Mouse (Mus musculus) cerebellum, postnatal 25 days (tissue): ENCODE data around the gene Edc3.

ENCODE experiments used
- DNase-seq, 2 experiments: peaks; one replicate each; pipeline ENCODE4 v3.0.0; 2021; ENCODE audit warnings: mixed read lengths in 2 of 2

Gene Edc3

DNA sequence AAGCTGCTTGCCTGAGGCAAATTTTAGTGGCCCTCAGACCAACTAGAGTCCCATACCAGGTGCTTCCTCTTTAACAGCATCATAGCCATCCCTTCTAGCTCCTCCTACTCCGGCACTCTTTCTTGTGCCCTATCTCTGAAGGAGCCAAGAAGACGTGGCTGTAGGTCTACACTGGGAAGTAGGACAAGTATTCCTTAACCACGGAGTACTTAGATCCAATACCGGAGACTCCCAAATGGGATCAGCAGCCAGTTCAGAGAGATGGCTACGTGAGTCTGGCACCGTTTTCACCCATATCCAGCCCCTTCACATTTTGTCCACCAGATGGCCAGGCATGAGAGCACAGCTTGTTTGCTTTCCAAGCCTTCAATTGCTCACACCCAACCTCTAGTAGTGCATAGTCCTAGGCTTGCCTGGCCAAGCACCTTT lies 54.2 kb downstream of the Edc3 start:
- peak; percentile 83 to 86 for DNase-seq

DNA sequence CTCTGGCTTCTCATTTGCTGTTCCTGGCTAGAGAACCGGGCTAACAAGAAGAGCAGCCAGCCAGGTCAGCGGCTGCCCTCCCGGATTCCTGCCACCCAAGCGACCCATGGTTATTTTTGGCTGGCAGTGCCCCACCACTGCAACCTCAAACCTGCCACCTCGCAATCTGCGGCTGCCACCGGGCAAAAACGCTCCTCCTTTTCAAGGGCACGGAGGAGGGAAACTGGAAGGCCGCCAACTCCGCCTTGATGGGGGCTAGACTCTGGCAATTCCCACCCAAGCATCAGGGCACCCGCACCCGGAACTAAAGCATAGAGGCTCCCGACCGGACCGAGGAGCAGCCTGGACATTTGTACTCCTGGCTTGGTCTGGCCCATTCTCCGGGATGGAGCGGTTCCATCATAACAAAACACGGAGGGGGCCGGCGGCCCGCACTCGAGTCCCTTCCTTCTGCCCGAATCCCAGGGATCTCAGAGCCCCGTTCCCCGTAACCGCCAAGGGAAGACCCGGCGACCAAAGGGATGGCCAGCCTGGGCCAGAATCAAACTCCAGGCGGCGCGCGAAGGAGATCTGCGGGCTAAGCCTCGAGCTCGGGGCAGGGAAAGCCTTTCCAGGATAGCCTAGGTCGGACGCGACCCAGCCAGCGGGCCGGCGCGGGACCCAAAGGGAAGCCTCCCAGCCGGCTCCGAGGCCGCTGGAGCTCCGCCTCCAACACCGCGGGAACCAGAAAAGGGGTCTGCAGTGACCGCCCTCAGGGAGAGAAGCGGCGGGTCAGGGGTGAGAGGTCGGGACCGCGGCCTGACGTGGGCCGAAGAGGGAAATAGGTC lies 56.0 kb downstream of the Edc3 start:
- DNase-seq = peak; percentile 74 to 84

DNA sequence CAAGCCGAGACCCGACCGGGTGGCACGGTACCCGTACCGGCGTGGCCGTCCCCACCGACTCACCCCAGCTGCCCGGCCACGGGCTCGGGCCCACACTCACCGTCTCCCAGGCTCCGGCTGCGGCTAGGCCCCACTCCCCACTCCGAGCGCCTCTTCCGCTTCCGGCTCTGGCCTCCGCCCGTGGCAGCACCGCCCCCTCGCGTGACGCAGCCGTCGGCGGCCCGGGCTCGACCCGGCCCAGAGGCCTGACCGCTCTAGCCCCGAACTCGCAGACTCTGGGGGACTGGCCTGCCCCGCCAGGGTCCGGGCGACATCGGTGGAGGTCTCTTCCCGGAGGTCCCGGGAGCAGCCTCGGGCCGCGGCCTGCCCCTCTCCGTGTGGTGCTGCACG lies 56.6 kb downstream of the Edc3 start:
- DNase-seq = peak; percentile 95 to 97

DNA sequence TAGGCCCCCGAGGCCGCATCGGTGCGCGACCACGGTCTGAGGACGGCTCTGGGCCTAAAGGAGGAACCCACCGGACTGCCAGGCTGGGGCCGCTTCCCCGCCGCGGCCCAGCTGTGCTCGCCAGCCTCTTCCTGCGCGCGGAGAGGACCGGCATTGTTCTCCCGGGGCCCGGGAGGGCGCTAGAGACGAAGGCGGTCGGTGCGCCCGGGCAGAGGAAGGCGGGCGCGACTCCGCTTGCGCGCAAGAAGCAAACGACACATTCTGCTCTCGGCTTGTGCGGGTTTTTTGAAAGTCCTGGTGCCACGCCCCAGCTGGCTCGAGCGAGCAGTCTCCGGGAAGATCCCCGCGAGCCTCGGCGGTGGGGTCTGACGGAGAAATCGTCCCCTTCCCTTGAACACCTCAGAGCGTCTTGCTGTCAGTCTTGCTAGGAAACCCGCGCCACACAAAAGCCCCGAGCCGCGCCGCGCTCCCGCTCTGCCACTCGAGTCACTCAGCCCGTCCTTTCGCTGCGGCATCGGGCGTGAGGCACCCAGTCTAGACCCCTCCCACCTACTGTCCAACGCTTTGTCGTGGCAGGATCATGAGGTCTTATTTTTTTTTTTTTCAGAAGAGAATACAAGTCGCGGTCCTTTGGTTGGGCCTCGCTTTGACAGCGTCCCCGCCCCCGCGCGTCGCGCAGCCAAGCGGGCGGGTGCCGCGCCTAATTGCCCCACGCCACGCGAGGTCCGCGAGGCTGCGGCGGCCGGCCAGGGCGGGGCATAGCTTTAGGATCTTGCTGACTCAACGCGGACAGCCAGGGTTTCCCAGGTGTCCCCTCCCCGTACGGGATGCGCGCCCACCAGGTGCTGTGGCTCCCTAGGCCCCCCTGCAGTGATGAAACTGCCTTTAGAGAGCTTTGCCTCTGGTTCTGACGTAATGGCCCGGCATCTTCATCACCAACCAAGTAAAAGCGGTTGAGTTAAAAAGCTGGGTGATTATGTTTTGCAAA lies 57.3 kb downstream of the Edc3 start, which contains the start of gene Clk3:
Gene Clk3, minus strand, starts transcription at position 497 of the 988 bp plus-strand sequence.
- peak in 1 of 2 experiments; percentile 87 for DNase-seq

DNA sequence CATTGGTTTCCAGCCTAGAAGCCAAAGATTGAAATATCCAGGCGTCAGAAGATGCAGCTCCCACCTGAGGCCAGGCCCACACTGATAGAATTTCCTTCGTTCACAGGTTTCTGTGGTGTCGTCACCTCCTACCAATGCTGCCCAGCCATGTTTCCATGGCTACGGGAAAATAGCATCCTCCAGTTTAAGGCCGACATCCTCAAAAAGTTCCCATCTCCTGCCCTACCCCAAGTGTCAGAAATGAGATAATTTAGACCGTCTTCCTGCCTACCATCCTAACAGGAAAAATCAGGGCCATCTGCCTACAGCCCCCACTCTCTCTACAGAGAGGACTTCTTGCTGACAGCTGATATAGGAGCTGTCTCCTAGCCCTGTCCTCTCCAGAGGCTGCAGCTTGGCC lies 58.1 kb downstream of the Edc3 start:
- no peak for DNase-seq

DNA sequence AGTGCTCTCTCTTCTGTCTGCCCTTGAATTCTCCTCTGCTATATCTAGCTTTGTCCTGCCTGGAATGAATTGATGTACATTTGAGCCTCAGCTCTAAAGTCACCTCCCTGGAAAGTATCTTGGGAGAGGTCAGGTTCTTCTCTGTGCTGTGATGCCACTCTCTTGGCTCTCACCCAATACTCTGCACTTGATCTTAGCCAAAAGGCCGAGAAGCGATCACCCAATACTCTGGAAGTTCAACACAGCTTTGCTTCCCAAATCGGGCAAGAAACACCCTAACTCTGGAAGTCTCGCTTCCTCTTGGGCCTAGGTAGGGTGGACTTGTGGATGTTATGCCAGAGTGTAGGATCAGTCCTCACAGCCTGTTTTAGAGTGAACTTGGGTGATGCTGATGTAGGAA lies 58.9 kb downstream of the Edc3 start:
- no peak for DNase-seq

DNA sequence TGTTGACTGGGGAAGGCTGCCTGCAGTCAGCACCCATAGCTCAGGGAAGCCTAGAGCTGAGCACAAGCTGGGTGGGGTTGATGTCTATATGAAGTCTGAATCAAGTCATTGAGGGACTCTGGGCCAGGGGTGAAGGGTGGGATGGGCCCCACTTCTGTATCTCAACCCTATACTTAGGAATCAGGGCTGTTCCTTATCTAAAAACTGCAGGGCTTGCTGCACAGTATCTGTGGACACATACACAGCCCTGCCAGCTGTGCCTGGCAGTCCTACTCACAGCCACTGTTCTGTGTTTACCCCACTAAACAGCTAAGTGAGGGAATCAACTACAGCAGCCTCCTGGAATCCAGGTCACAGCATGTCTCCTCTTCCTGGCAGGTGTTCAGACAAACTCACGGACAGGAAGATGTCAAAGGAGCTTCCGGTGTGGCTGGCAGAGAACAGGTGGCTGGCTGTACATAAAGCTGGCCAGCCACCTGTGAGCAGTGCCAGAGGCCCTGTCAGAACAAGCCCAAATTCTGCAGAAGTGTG lies 61.3 kb downstream of the Edc3 start:
- no peak for DNase-seq

DNA sequence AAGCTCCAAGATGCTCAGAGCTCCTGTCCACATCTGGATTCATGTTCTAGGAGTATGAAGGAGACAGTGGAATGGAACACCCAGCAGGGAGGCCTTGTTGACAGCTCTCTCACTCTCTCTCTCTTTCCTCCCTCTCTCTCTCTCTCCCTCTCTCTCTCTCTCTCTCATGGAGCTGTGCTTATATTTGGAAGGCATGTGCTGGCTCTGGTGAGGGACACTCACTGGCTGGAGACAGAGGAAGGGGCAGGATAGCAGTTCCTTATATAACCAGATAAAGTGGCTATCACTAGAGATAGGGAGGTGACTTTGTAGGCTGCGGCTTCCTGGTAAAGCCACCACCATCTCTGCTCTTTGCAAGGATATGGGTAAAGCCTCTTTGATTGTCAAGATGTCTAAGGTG lies 61.9 kb downstream of the Edc3 start:
- DNase-seq = no peak

DNA sequence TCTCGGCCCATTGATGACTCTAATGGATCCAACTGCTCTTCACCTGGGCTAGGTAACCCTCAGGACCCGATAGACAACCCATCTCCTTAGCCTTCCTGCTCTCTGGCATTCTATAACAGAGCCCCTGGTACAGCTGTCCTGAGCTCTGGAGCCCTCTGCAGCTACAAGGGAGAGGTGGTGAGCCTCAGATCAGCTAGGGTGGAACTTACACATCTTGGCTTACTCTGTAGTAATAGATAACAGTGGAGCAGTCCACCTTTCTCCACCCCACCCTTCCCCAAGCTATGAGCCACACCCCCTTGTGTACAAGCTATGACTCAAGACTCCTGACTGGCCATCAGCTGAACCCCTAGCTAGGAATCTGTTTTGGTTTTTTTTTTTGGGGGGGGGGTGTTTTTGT lies 62.5 kb downstream of the Edc3 start:
- DNase-seq = no peak

DNA sequence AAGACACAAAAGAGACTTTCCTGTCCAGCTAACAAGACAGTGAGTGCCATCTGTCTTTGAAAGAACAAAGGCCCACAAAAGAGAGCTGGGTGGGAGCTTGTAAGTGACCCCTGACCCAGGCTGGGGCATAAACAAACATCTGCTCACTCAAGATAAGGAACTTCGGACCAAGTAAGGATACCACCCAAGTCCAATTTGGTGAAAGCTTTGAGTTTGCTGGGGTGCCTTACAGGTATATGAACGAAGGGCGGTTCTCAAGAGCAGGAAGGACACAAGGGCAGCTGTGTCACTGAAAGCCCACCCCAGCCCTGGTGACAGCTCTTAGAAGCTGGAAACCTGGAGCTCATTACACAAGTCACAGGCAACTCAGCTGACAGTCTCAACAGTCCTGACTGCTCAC lies 65.4 kb downstream of the Edc3 start:
- DNase-seq = no peak

DNA sequence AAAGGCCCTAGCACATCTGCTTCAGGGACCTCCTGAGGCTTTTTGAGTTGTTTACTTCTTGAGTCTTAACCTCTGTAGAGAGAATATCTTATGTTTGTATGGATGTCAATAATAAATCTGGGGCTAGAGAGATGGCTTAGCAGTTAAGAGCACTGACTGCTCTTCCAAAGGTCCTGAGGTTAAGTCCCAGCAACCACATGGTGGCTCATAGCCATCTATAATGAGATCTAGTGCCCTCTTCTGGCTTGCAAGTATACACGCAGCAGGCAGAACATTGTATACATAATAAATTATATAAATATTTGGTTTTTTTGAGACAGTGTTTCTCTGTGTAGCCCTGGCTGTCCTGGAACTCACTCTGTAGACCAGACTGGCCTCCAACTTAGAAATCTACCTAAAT lies 65.8 kb downstream of the Edc3 start:
- no peak for DNase-seq

DNA sequence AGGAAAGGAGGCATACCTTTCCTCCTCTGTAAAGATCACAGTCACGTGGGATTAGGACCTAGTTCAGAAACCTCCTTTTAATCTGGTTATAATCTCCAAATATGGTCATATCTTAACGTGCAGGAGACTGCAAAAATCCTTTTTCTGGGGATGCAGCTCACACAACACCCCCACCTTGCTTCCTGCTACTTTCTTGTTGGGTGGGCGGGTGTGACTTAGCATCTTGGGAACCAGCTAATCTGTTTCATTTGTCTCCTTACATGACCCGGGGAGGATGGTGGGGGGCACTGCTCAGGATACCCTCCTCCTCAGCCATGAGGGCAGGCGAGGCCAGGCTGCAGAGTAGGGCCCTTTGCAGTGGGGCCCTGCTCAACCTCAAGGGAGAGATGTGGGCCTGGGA lies 66.7 kb downstream of the Edc3 start:
- no peak for DNase-seq

DNA sequence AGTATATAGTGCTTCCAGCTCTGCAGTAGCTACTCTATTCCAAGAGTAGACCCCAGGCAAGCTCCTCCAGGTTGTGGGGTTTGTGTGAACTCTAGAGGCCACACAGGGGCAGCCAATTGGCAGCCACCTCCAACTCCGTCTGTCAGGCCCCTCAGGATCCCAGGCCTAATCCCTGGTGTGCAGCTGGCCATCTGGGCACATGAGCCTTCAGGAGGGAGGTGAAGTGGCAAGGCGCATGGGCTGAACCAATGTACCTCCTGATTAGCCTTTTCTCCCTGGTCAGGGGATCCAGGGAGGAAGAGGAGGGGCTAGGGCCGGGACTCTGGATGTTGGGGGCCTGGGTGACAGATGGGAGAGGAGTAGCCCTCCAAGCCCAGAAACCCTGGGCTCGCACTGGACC lies 67.4 kb downstream of the Edc3 start:
- no peak for DNase-seq

DNA sequence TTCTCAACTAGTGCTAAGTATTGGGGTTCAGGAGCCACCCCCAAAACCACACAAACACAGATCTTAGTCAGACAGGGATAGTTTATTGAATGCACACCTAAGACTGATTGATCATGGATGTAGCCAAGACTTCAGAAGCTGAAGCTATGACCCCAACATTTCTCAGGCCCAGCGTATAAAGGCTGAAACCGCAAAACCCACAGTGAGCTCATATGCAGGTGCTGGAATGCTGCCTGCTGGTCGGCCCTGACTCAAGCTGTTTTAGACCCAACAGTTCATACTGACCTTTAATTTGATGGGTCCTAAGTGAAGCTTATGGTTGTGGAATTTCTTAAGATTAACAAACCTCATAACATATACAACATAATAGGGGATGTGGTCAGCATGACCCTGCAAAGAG lies 74.3 kb downstream of the Edc3 start:
- DNase-seq = no peak

DNA sequence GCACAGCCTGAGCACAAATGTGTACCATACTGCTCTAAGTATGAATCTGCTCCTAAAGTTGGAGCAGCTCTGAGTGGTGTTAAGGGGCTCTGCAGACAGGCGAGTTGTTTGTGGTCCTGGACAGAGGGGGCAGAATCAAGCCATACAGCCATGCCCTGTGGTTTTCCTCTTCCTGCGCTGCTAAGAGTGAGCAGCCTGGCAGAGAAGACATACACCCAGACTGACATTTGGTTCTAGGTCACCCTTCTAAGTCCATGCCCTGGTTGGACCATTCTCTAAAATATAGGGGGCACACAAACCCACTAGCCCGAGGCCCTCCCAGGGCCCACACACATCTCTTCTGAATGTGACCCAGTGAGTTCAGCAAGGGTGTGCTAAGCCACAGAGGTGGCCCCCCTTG lies 81.4 kb downstream of the Edc3 start:
- DNase-seq = no peak

DNA sequence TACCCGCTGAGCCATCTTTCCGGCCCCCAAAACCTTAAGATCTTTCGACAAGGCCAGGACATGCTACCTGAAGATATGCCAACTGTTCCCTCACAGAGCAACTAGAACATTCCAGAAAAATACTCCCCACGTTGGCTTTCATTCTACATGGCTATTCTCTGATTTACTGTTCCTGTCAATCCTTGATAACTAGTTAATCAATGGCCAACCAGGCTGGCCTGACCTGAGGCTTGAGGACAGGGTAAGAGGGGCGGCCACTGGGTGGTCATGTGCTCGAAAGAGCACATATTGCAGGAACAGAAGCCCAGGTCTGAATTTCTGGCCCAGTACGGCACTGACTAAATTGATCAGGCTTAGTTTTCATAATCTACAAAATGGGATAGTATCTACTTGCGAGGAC lies 89.1 kb downstream of the Edc3 start:
- DNase-seq = no peak

DNA sequence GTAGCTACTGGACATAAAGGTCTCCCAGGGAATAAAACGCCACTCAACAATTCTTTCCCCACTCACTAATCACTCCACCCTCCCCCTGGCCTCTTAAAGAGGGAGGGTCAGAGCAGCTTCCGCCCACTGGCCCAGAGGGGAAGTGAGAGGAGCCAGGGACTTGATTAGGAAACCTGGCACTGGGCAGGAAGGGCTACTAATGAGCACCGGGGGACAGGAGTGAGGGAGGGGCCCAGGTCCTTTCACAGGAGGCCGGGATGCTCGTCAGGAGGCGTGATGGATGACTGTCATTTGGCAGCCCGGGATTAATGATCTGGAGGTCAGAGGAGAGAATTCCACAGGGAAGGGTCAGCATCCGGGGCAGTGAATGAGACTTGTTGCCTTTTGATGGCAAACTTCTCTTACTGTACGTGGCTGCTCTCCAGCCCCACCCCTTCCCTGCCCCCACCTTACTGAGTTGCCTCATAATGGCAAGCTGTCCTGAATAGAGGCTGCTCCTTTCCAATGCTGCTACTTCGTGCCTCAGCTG lies 90.4 kb downstream of the Edc3 start:
- no peak for DNase-seq

DNA sequence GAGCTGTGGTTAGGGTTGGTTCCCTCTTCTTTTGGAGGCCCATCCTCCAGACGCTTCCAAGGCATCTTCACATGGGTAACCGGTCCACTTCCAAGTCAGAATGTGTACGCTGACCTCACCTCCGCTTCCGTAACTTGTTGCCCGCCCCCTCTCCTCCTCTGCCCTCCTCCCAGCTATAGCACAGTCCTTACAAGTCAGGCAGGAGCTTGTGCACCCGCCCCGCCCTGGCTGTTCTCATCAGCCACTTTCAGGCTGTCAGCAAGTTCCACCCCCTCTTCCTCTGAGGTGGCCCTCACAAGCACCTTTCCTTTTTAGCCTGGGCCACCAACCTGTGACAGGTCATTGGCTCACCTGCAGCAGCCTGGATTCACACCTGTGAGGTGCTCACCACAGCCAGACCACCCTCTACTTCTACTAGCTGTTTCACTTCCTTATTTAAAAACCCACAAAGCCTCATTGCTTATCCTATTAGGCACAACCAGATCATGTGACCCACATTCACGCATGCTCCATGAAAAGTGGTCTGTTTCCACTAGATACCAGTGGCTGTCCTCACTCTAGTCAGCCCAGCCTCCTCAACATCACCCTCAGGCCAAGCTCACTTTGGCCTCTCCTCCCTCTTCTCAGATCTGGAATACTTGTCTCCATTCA lies 92.1 kb downstream of the Edc3 start:
- no peak for DNase-seq
